Mouse (Mus musculus) embryonic facial prominence, embryonic 13.5 days (tissue): ENCODE data around the gene Amigo2. TPM values are rescaled to one million over a fixed set of nuclear protein-coding genes. Genes with fewer than 3 reads are reported as not detected.

ENCODE experiments used
- ATAC-seq: fragments of 200-750 bp; cut with Nextera tagmentation; 2 replicates; pipeline ENCODE4 v1.8.0; 2017; ENCODE audit warnings: low read depth; ENCODE audit not compliant: insufficient number of reproducible peaks, insufficient read depth, low FRiP score, low TSS enrichment
- H3K27ac ChIP-seq: fragments of 300-500 bp; sonication (generic); 2 replicates; pipeline ENCODE4 v1.5.1; 2015; ENCODE audit warnings: moderate library complexity, mild to moderate bottlenecking, inconsistent platforms
- H3K27me3 ChIP-seq: fragments of 300-500 bp; sonication (generic); 2 replicates; pipeline ENCODE4 v1.6.1; 2015; ENCODE audit warnings: mild to moderate bottlenecking, inconsistent platforms
- H3K36me3 ChIP-seq: fragments of 300-500 bp; sonication (generic); 2 replicates; pipeline ENCODE4 v1.6.1; 2015; ENCODE audit warnings: mild to moderate bottlenecking, inconsistent platforms
- H3K4me1 ChIP-seq: fragments of 300-500 bp; sonication (generic); 2 replicates; pipeline ENCODE4 v1.6.1; 2015; ENCODE audit warnings: inconsistent platforms
- H3K4me2 ChIP-seq: fragments of 300-500 bp; sonication (generic); 2 replicates; pipeline ENCODE4 v1.6.1; 2015; ENCODE audit warnings: moderate library complexity, mild to moderate bottlenecking, inconsistent platforms
- H3K4me3 ChIP-seq: fragments of 300-500 bp; sonication (generic); 2 replicates; pipeline ENCODE4 v1.5.1; 2015; ENCODE audit warnings: mild to moderate bottlenecking, inconsistent platforms
- H3K9ac ChIP-seq: fragments of 300-500 bp; sonication (generic); 2 replicates; pipeline ENCODE4 v1.6.1; 2015; ENCODE audit warnings: mild to moderate bottlenecking, inconsistent platforms
- H3K9me3 ChIP-seq: fragments of 300-500 bp; sonication (generic); 2 replicates; pipeline ENCODE4 v1.6.1; 2016; ENCODE audit warnings: inconsistent platforms
- WGBS: fragments of 180-500 bp; shearing (Covaris S2); methylation state at CpG from one replicate; pipeline ENCODE4 v1.1.7; 2015; ENCODE audit warnings: mixed read lengths; 5-methylcytosine and 5-hydroxymethylcytosine counted together
- polyA plus RNA-seq: library from polyadenylated mRNA; unstranded; fragments of >200 nt; fragmentation: Nextera tagmentation; extraction: Ambion mirVana; gene quantifications from 2 replicates; pipeline ENCODE4 v1.2.1, GENCODE M21; 2015

The Amigo2 gene
- polyA plus RNA-seq, 1 experiment from 2014 or later: 6.6 TPM

GRCm38 (mm10) chr15:97281712-97282571, 34.9 kb upstream of the Amigo2 start:
- 68% methylated on average over 10 of the region's 10 CpGs for WGBS
- no peak overlapping the region for H3K27ac ChIP-seq
- no peaks in the 10 kb centered on the region for H3K27me3 ChIP-seq
- no peak overlapping the region for H3K9ac ChIP-seq
- H3K9me3 ChIP-seq: no peaks in the 10 kb centered on the region
- no peak overlapping the region for H3K4me2 ChIP-seq
- no peaks in the 10 kb centered on the region for H3K36me3 ChIP-seq
- H3K4me3 ChIP-seq: no peak overlapping the region
- H3K4me1 ChIP-seq: peaks cover 14% of the 10 kb centered on the region
- ATAC-seq: no peak

GRCm38 (mm10) chr15:97280776-97281175, 33.7 kb upstream of the Amigo2 start:
- H3K9me3 ChIP-seq: no peaks in the 10 kb centered on the region
- no peak overlapping the region for H3K4me2 ChIP-seq
- H3K36me3 ChIP-seq: no peaks in the 10 kb centered on the region
- H3K27ac ChIP-seq: no peak overlapping the region
- no peak overlapping the region for H3K4me3 ChIP-seq
- no peak for ATAC-seq
- WGBS: 47% methylated on average over 9 of the region's 9 CpGs
- no peaks in the 10 kb centered on the region for H3K27me3 ChIP-seq
- H3K4me1 ChIP-seq: peaks cover 14% of the 10 kb centered on the region
- no peak overlapping the region for H3K9ac ChIP-seq

GRCm38 (mm10) chr15:97280131-97280530, 33.0 kb upstream of the Amigo2 start:
- no peaks in the 10 kb centered on the region for H3K36me3 ChIP-seq
- 79% methylated on average over 8 of the region's 8 CpGs for WGBS
- ATAC-seq: no peak
- no peak overlapping the region for H3K4me3 ChIP-seq
- H3K27me3 ChIP-seq: no peaks in the 10 kb centered on the region
- H3K9ac ChIP-seq: no peak overlapping the region
- peaks cover 14% of the 10 kb centered on the region for H3K4me1 ChIP-seq
- no peaks in the 10 kb centered on the region for H3K9me3 ChIP-seq
- H3K27ac ChIP-seq: no peak overlapping the region
- no peak overlapping the region for H3K4me2 ChIP-seq

- Histone ChIP-seq H3K4me1 (peaks cover 14% of the 10 kb centered on the region), H3K4me2 (no peak overlapping the region), H3K36me3 (no peaks in the 10 kb centered on the region), H3K9me3 (no peaks in the 10 kb centered on the region), H3K27me3 (no peaks in the 10 kb centered on the region), H3K9ac (no peak overlapping the region), H3K4me3 (no peak overlapping the region), H3K27ac (no peak overlapping the region)
- 83% methylated on average over 9 of the region's 9 CpGs for WGBS
- no peak for ATAC-seq
These were observed 31.4 kb upstream of the Amigo2 start for GRCm38 (mm10) chr15:97278340-97278948.

- whole genome bisulfite sequencing: 73% methylated on average over 10 of the region's 10 CpGs
These were observed 30.2 kb upstream of the Amigo2 start for GRCm38 (mm10) chr15:97277328-97277727.

GRCm38 (mm10) chr15:97276660-97277153, 29.6 kb upstream of the Amigo2 start:
- no peak for ATAC-seq
- no peak overlapping the region for H3K4me3 ChIP-seq
- H3K4me2 ChIP-seq: no peak overlapping the region

More at GRCm38 (mm10) chr15:97277328-97277727, 30.2 kb upstream of the Amigo2 start:
- H3K27ac ChIP-seq: no peak overlapping the region
- H3K4me2 ChIP-seq: no peak overlapping the region
- H3K36me3 ChIP-seq: no peaks in the 10 kb centered on the region
- H3K4me1 ChIP-seq: peaks cover 15% of the 10 kb centered on the region
- ATAC-seq: no peak
- H3K9ac ChIP-seq: no peak overlapping the region
- no peaks in the 10 kb centered on the region for H3K27me3 ChIP-seq
- H3K4me3 ChIP-seq: no peak overlapping the region
- H3K9me3 ChIP-seq: no peaks in the 10 kb centered on the region

GRCm38 (mm10) chr15:97275626-97276395, 28.7 kb upstream of the Amigo2 start:
- H3K27me3 ChIP-seq: no peaks in the 10 kb centered on the region
- no peaks in the 10 kb centered on the region for H3K9me3 ChIP-seq
- no peak overlapping the region for H3K4me3 ChIP-seq
- no peak overlapping the region for H3K4me2 ChIP-seq
- peaks cover 17% of the 10 kb centered on the region for H3K4me1 ChIP-seq
- no peaks in the 10 kb centered on the region for H3K36me3 ChIP-seq
- WGBS: 84% methylated on average over 12 of the region's 12 CpGs
- H3K27ac ChIP-seq: no peak overlapping the region
- ATAC-seq: no peak
- no peak overlapping the region for H3K9ac ChIP-seq

More at GRCm38 (mm10) chr15:97276660-97277153, 29.6 kb upstream of the Amigo2 start:
- H3K9me3 ChIP-seq: no peaks in the 10 kb centered on the region
- H3K9ac ChIP-seq: no peak overlapping the region
- H3K36me3 ChIP-seq: no peaks in the 10 kb centered on the region
- peaks cover 20% of the 10 kb centered on the region for H3K4me1 ChIP-seq
- WGBS: 45% methylated on average over 20 of the region's 20 CpGs
- H3K27ac ChIP-seq: no peak overlapping the region
- no peaks in the 10 kb centered on the region for H3K27me3 ChIP-seq

- H3K36me3 ChIP-seq: no peaks in the 10 kb centered on the region
- H3K27me3 ChIP-seq: no peaks in the 10 kb centered on the region
- H3K9ac ChIP-seq: no peak overlapping the region
- WGBS: 76% methylated on average over 3 of the region's 3 CpGs
- ATAC-seq: no peak
- no peaks in the 10 kb centered on the region for H3K9me3 ChIP-seq
- H3K4me2 ChIP-seq: no peak overlapping the region
- H3K27ac ChIP-seq: no peak overlapping the region
- H3K4me3 ChIP-seq: no peak overlapping the region
- peaks cover 6% of the 10 kb centered on the region for H3K4me1 ChIP-seq
These were observed 25.7 kb upstream of the Amigo2 start for GRCm38 (mm10) chr15:97272831-97273230.

- Histone ChIP-seq H3K4me3 (no peak overlapping the region), H3K4me2 (no peak overlapping the region), H3K27me3 (no peaks in the 10 kb centered on the region), H3K9me3 (no peaks in the 10 kb centered on the region), H3K36me3 (no peaks in the 10 kb centered on the region), H3K9ac (no peak overlapping the region), H3K4me1 (peaks cover 6% of the 10 kb centered on the region), H3K27ac (no peak overlapping the region)
- no peak for ATAC-seq
- WGBS: 56% methylated on average over 7 of the region's 7 CpGs
These were observed 25.1 kb upstream of the Amigo2 start for GRCm38 (mm10) chr15:97271985-97272697.

GRCm38 (mm10) chr15:97267094-97267695, 20.1 kb upstream of the Amigo2 start:
- Histone ChIP-seq H3K9me3 (no peaks in the 10 kb centered on the region), H3K9ac (no peak overlapping the region), H3K27me3 (no peaks in the 10 kb centered on the region), H3K27ac (no peak overlapping the region), H3K4me3 (no peak overlapping the region), H3K4me2 (no peak overlapping the region), H3K36me3 (no peaks in the 10 kb centered on the region), H3K4me1 (peaks cover 3% of the 10 kb centered on the region)
- 53% methylated on average over 8 of the region's 8 CpGs for WGBS
- ATAC-seq: no peak
